Mouse (Mus musculus): Measurements from ENCODE around the gene Gm11027. TPM values are rescaled to one million over a fixed set of nuclear protein-coding genes. Genes with fewer than 3 reads are reported as not detected.
"Not testable (repeated sequence)": the region's sequence is repeated elsewhere in the genome, so short reads cannot be mapped to it uniquely, and the experiment has no call there.

Gm11027 gene
- polyA plus RNA-seq (2016; fragmentation: Nextera tagmentation; extraction: Ambion mirVana), result not detected in 2 replicates

DNA sequence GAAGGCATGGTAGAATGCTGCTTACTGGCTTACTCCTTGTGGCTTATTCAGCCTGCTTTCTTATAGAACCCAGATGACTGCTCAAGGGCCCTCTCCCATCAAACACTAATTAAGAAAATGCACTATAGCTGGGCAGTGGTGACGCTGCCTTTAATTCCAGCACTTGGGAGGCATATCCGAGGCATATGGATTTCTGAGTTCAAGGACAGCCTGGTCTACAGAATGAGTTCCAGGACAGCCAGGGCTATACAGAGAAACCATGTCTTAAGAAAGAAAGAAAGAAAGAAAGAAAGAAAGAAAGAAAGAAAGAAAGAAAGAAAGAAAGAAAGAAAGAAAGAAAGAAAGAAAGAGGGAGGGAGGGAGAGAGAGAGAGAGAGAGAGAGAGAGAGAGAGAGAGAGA, at the start of gene Gm11027:
Gm11027 (plus strand) TSS at position 301 of the 400 bp plus-strand sequence.
- not testable (repeated sequence) for H3K27me3 ChIP-seq; H3K9me3 ChIP-seq; H3K36me3 ChIP-seq; H3K4me1 ChIP-seq; H3K4me2 ChIP-seq (replicated peaks); ATAC-seq (ENCODE audit: insufficient number of reproducible peaks, insufficient read depth, low FRiP score, low TSS enrichment); H3K27ac ChIP-seq; H3K4me3 ChIP-seq; H3K9ac ChIP-seq
- 70% methylated on average over 2 of the region's 2 CpGs for WGBS

GRCm38 (mm10) chr12:116226289-116227057, 48.7 kb upstream of the Gm11027 start:
- H3K4me3 ChIP-seq, result no peak overlapping the region
- peaks cover 39% of the 10 kb centered on the region for H3K36me3 ChIP-seq
- H3K27me3 ChIP-seq, result no peaks in the 10 kb centered on the region
- no peak overlapping the region for H3K9ac ChIP-seq
- H3K4me2 ChIP-seq (replicated peaks), result no peak overlapping the region
- no peak overlapping the region for H3K27ac ChIP-seq
- H3K4me1 ChIP-seq, result no peaks in the 10 kb centered on the region
- ATAC-seq (ENCODE audit: insufficient number of reproducible peaks, insufficient read depth, low FRiP score, low TSS enrichment), result no peak
- no peaks in the 10 kb centered on the region for H3K9me3 ChIP-seq
- WGBS, result 81% methylated on average over 10 of the region's 10 CpGs

GRCm38 (mm10) chr12:116229451-116229850, 45.7 kb upstream of the Gm11027 start:
- H3K27ac ChIP-seq, result no peak overlapping the region
- H3K4me3 ChIP-seq, result no peak overlapping the region
- no peak overlapping the region for H3K4me2 ChIP-seq (replicated peaks)
- H3K9me3 ChIP-seq, result no peaks in the 10 kb centered on the region
- H3K4me1 ChIP-seq, result no peaks in the 10 kb centered on the region
- H3K9ac ChIP-seq, result no peak overlapping the region
- no peak for ATAC-seq (ENCODE audit: insufficient number of reproducible peaks, insufficient read depth, low FRiP score, low TSS enrichment)
- no peaks in the 10 kb centered on the region for H3K27me3 ChIP-seq
- 89% methylated on average over 3 of the region's 3 CpGs for WGBS
- peaks cover 28% of the 10 kb centered on the region for H3K36me3 ChIP-seq

DNA sequence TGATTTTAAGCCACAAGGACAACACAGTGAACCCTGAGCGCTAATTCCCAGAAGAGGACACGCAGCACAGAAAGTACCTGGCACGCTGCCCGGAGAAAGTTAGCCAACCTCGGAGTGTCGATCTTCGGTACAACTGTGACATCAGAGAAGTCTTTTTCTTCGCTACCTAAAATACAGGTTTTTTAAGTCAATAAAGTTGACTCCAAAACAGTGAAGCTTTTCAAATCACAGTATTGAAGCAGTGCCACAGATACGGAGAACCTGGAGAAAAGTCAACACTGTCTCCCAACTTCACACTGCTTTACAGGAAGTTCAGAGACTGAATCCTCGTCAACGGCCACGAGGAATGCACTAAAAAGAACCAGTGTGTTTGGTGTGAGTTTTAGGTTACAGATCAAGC, 43.6 kb upstream of the Gm11027 start:
- Histone ChIP-seq H3K4me3 (no peak overlapping the region), H3K9me3 (no peaks in the 10 kb centered on the region), H3K4me1 (no peaks in the 10 kb centered on the region), H3K9ac (no peak overlapping the region), H3K4me2 (replicated peaks) (no peak overlapping the region), H3K27me3 (no peaks in the 10 kb centered on the region), H3K27ac (no peak overlapping the region), H3K36me3 (peaks cover 12% of the 10 kb centered on the region)
- no peak for ATAC-seq (ENCODE audit: insufficient number of reproducible peaks, insufficient read depth, low FRiP score, low TSS enrichment)
- 69% methylated on average over 12 of the region's 12 CpGs for WGBS

- H3K9ac ChIP-seq, result no peak overlapping the region
- no peak overlapping the region for H3K4me2 ChIP-seq (replicated peaks)
- no peaks in the 10 kb centered on the region for H3K27me3 ChIP-seq
- peaks cover 11% of the 10 kb centered on the region; the same call in 1 of the 2 replicates for H3K36me3 ChIP-seq
- no peaks in the 10 kb centered on the region for H3K9me3 ChIP-seq
- H3K27ac ChIP-seq, result no peak overlapping the region
- no peaks in the 10 kb centered on the region for H3K4me1 ChIP-seq
- H3K4me3 ChIP-seq, result no peak overlapping the region
- 78% methylated on average over 1 of the region's 1 CpGs for WGBS
- no peak for ATAC-seq (ENCODE audit: insufficient number of reproducible peaks, insufficient read depth, low FRiP score, low TSS enrichment)
Observed at GRCm38 (mm10) chr12:116232061-116232460, 43.1 kb upstream of the Gm11027 start.

DNA sequence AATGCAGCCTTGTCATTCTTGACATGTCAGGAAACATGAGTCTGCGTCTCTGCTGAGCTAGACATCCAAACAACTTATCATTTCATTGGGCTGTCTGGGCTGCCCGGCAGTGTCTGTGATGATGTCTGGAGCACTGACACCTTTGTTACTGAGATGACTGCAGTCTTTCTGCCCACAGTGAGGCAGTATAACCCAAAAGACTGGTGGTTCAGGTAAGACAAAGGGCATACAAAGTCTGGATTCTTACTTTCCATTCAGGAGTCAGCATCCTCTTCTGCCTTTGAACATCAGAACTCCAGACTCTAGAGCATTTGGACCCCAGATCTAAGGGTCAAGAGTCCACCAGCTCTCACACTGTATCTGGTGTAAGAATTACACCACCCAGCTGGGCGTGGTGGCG, 39.8 kb upstream of the Gm11027 start:
- peaks cover 3% of the 10 kb centered on the region; the same call in 1 of the 2 replicates for H3K36me3 ChIP-seq
- no peak overlapping the region for H3K4me2 ChIP-seq (replicated peaks)
- no peak overlapping the region for H3K9ac ChIP-seq
- H3K4me3 ChIP-seq, result no peak overlapping the region
- ATAC-seq (ENCODE audit: insufficient number of reproducible peaks, insufficient read depth, low FRiP score, low TSS enrichment), result no peak
- H3K4me1 ChIP-seq, result no peaks in the 10 kb centered on the region
- H3K9me3 ChIP-seq, result no peaks in the 10 kb centered on the region
- H3K27me3 ChIP-seq, result no peaks in the 10 kb centered on the region
- 83% methylated on average over 4 of the region's 4 CpGs for WGBS
- H3K27ac ChIP-seq, result no peak overlapping the region

- no peak overlapping the region for H3K27ac ChIP-seq
- WGBS, result 79% methylated on average over 3 of the region's 3 CpGs
- no peaks in the 10 kb centered on the region for H3K27me3 ChIP-seq
- no peak overlapping the region for H3K4me2 ChIP-seq (replicated peaks)
- no peaks in the 10 kb centered on the region for H3K4me1 ChIP-seq
- H3K36me3 ChIP-seq, result peaks cover 2% of the 10 kb centered on the region; the same call in 1 of the 2 replicates
- H3K4me3 ChIP-seq, result no peak overlapping the region
- H3K9me3 ChIP-seq, result no peaks in the 10 kb centered on the region
- no peak overlapping the region for H3K9ac ChIP-seq
- ATAC-seq (ENCODE audit: insufficient number of reproducible peaks, insufficient read depth, low FRiP score, low TSS enrichment), result no peak
Observed at GRCm38 (mm10) chr12:116236658-116237057, 38.5 kb upstream of the Gm11027 start.

- H3K27me3 ChIP-seq, result no peaks in the 10 kb centered on the region
- H3K27ac ChIP-seq, result no peak overlapping the region
- H3K4me2 ChIP-seq (replicated peaks), result no peak overlapping the region
- H3K36me3 ChIP-seq, result peaks cover 2% of the 10 kb centered on the region; the same call in 1 of the 2 replicates
- no peak for ATAC-seq (ENCODE audit: insufficient number of reproducible peaks, insufficient read depth, low FRiP score, low TSS enrichment)
- no peak overlapping the region for H3K4me3 ChIP-seq
- no peaks in the 10 kb centered on the region for H3K4me1 ChIP-seq
- no peak overlapping the region for H3K9ac ChIP-seq
- no peaks in the 10 kb centered on the region for H3K9me3 ChIP-seq
Observed at GRCm38 (mm10) chr12:116238370-116238769, 36.8 kb upstream of the Gm11027 start.

GRCm38 (mm10) chr12:116238803-116239202, 36.4 kb upstream of the Gm11027 start:
- no peak overlapping the region for H3K4me2 ChIP-seq (replicated peaks)
- no peak overlapping the region for H3K27ac ChIP-seq
- peaks cover 4% of the 10 kb centered on the region; the same call in 1 of the 2 replicates for H3K36me3 ChIP-seq
- 82% methylated on average over 3 of the region's 3 CpGs for WGBS
- ATAC-seq (ENCODE audit: insufficient number of reproducible peaks, insufficient read depth, low FRiP score, low TSS enrichment), result no peak
- H3K9me3 ChIP-seq, result no peaks in the 10 kb centered on the region
- no peaks in the 10 kb centered on the region for H3K4me1 ChIP-seq
- H3K4me3 ChIP-seq, result no peak overlapping the region
- no peak overlapping the region for H3K9ac ChIP-seq
- no peaks in the 10 kb centered on the region for H3K27me3 ChIP-seq

DNA sequence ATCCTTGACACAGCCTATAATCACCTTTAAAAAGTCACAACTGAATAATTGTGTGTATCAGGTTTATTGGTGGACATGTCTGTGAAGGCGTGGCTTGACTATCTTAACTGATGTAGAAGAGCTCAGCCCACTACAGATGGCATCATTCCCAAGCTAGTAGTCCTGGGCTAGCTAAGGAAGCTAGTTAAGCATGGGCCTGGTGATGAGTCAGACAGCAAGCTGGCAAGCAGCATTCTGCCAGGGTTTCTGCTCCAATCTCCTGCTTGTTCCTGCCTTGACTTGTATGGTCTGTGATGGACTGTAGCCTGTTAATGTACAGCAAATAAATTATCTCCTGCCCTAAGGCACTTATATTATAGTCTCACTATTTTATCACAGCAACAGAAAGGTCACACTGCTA, 30.6 kb upstream of the Gm11027 start:
- no peak overlapping the region for H3K27ac ChIP-seq
- no peak overlapping the region for H3K9ac ChIP-seq
- H3K27me3 ChIP-seq, result no peaks in the 10 kb centered on the region
- no peaks in the 10 kb centered on the region for H3K4me1 ChIP-seq
- no peaks in the 10 kb centered on the region for H3K9me3 ChIP-seq
- no peak overlapping the region for H3K4me2 ChIP-seq (replicated peaks)
- H3K4me3 ChIP-seq, result no peak overlapping the region
- ATAC-seq (ENCODE audit: insufficient number of reproducible peaks, insufficient read depth, low FRiP score, low TSS enrichment), result no peak
- 78% methylated on average over 1 of the region's 1 CpGs for WGBS
- H3K36me3 ChIP-seq, result peaks cover 27% of the 10 kb centered on the region

- H3K4me1 ChIP-seq, result no peaks in the 10 kb centered on the region
- ATAC-seq (ENCODE audit: insufficient number of reproducible peaks, insufficient read depth, low FRiP score, low TSS enrichment), result no peak
- no peaks in the 10 kb centered on the region for H3K9me3 ChIP-seq
- no peak overlapping the region for H3K4me2 ChIP-seq (replicated peaks)
- peaks cover 15% of the 10 kb centered on the region for H3K36me3 ChIP-seq
- no peak overlapping the region for H3K9ac ChIP-seq
- WGBS, result 67% methylated on average over 8 of the region's 8 CpGs
- H3K27me3 ChIP-seq, result no peaks in the 10 kb centered on the region
- no peak overlapping the region for H3K27ac ChIP-seq
- no peak overlapping the region for H3K4me3 ChIP-seq
Observed at GRCm38 (mm10) chr12:116254652-116255051, 20.5 kb upstream of the Gm11027 start.

DNA sequence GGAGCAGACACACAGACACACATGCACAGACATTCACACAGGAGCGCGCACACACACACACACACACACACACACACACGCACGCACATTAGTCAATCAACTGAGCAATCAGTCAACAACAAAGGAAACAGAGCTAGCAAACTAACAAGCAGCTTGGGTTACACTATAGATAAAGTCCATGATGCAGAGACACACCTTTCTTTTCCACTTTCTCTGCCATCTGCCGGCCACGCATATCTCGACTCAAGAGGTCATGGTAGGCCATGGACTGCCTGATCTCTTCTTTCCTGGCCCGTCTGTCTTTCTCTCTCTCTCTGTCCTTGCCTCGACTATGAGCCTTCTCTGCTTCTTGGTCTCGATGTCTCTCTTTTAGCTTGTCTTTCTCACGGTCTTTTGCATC, 19.6 kb upstream of the Gm11027 start:
- no peak overlapping the region for H3K27ac ChIP-seq
- no peaks in the 10 kb centered on the region for H3K9me3 ChIP-seq
- H3K4me3 ChIP-seq, result no peak overlapping the region
- H3K4me2 ChIP-seq (replicated peaks), result no peak overlapping the region
- H3K27me3 ChIP-seq, result no peaks in the 10 kb centered on the region
- no peak for ATAC-seq (ENCODE audit: insufficient number of reproducible peaks, insufficient read depth, low FRiP score, low TSS enrichment)
- H3K4me1 ChIP-seq, result no peaks in the 10 kb centered on the region
- 85% methylated on average over 11 of the region's 11 CpGs for WGBS
- H3K9ac ChIP-seq, result no peak overlapping the region
- H3K36me3 ChIP-seq, result peaks cover 15% of the 10 kb centered on the region

Measured in embryonic facial prominence, embryonic 12.5 days (tissue).